Mouse (Mus musculus) splenic B cell, adult 2 months (primary cell): ENCODE data around the gene 1190005I06Rik.

Source experiments
- DNase-seq: peaks from one replicate; pipeline ENCODE4 v3.0.0-alpha.2; 2011; ENCODE audit warnings: low read depth, low spot score
- H3K27me3 ChIP-seq: 2 replicates; pipeline ENCODE4 v1.6.1; 2012; ENCODE audit warnings: mild to moderate bottlenecking, low read length, moderate library complexity, mixed read lengths; ENCODE audit not compliant: control insufficient read depth, poor library complexity, insufficient read depth, severe bottlenecking
- H3K36me3 ChIP-seq: 2 replicates; pipeline ENCODE4 v1.6.1; 2012; ENCODE audit warnings: mild to moderate bottlenecking, low read length, moderate library complexity, mixed read lengths; ENCODE audit not compliant: control insufficient read depth, poor library complexity, insufficient read depth, severe bottlenecking

The 1190005I06Rik gene

GRCm38 (mm10) chr8:120642031-120642662 lies 5.3 kb downstream of the 1190005I06Rik start:
- DNase-seq, result peak; percentile 30
- Histone ChIP-seq H3K36me3 (no peaks in the 10 kb centered on the region), H3K27me3 (no peaks in the 10 kb centered on the region)

- H3K27me3 ChIP-seq, result no peaks in the 10 kb centered on the region
- no peak for DNase-seq
- no peaks in the 10 kb centered on the region for H3K36me3 ChIP-seq
Measured at GRCm38 (mm10) chr8:120641245-120641644, 6.2 kb downstream of the 1190005I06Rik start.

DNA sequence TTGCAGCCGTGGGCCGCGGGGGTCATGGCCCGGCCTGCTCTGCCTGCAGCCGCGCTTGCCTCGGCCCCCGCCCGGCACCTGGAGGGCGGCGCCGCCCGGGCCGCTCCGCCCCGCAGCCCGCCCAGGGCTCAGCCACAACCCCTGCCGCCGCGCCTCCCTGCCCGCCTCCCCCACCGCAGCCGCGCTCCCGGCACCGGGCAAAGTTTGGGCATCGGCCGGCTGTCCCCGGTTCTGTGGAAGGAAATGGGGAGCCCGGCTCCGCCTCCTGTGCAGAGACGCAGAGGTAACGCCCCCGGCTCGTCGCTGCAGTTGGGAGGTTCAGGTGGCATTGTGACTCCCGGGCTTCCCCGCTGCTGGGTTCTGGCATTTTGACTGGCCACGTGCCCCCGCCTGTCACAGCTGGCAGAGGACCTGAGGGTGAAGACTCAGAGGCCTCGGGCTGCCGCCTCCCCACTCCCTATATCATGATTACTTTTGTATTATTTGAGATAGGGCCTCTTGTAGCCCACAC lies 13.0 kb downstream of the 1190005I06Rik start:
- DNase-seq, result peak; percentile 59
- Histone ChIP-seq H3K36me3 (no peaks in the 10 kb centered on the region), H3K27me3 (no peaks in the 10 kb centered on the region)

DNA sequence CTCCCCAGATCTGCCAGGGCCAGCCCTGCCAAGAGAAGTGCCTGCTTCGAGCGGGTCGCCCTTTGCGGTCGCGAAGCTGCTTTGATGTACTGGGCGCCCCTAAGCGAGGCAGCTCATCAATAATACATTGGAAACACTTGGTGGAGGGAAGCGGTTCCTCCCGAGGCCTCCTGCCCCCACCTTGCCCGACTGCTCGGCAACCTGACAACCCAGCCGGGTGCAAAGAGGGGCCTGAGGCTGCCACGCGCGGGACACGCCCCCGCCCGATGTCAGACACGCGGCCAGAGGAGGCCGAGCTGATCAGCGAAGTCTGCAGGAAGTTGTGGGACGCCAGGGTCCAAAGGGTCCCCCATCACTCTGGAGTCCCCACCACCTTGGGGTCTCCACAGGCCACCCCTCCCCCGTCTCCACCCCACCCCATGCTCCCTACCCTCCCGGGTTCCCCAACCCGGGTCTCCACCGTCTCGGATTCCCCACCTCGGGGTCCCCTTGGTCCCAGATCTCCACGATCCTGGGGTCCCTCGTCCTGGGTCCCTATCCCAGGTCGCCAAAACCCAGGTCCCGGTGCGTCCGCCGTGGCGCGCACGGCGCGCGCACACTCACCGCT lies 13.7 kb downstream of the 1190005I06Rik start:
- DNase-seq, result peak; percentile 12
- Histone ChIP-seq H3K27me3 (no peaks in the 10 kb centered on the region), H3K36me3 (no peaks in the 10 kb centered on the region)

DNA sequence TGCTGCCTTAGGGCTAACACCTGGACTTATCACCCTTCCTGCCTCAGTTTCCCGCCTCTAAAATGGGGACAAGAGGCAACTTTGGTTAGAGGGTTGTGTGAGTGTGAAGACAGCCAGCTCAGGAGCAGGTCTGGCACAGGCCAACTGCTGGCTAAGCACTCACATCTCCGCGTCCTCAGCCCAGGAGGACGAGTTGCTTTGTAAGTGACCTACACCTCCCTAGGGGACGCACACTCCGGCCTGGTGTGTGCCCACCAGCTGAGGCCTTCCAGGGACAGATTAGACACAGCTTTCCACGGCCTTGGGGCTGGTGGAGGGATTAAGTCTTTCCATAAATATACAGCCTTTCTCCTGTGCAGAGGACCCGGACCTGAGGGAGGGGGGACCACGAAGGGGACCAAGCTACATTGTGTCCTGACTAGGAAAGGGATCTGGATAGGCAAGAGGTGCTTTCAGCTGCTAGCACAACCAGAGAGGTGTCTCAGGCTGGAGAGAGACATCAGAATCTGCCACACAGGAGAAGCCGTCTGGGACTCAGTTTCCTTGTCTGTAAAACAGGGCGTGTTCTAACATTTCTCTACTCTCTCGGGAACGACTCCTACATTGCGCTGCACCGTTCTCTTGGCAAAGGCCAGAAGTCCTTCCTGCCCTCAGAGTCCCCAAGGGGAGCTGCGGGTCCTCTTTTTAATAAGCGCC lies 14.3 kb downstream of the 1190005I06Rik start:
- no peak for DNase-seq
- Histone ChIP-seq H3K36me3 (no peaks in the 10 kb centered on the region), H3K27me3 (no peaks in the 10 kb centered on the region)

DNA sequence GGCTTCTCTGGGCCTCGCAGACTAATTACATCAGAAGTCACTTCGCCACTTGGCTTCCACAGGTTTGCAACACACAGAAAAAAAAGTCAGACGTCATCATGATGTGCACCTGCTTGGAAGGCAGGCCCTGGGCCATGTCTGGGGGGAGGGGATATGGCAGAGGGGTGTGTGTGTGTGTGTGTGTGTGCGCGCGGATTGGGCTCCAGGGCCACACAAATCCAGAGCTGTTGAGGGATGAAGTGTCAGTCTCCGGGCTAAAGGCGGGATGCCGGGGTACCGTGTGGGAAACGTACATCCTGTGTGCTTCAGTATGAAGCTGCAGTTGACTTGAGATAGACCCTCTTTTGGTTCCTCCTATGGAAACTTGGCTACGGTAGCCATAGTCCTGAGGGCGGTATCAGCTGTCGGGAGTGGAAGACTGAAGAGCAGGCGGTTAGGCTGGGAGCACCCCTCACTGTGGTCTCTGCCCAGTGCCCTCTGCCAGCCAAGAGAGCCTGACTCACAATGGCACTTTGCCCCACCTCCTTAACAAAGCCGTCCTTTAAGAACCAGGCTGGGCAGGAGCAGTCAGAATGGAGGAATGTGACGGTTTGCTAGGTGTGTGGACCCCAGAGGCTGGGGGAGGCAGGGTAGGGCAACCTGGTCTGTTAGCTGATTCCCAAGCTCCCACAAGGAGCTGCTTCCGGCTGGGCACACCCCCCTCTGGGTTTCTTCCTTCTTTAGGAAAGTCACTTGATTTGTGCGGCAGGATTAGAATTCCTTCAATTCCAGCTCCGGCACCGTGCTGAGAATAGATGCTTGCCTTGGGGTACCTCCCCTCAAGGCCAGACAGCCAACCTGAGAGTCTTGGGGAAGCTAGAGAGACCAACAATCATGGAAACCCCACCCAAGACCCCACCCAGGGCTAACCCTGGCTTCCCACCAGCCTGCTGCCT lies 15.7 kb downstream of the 1190005I06Rik start:
- no peak for DNase-seq
- Histone ChIP-seq H3K27me3 (no peaks in the 10 kb centered on the region), H3K36me3 (no peaks in the 10 kb centered on the region)

- Histone ChIP-seq H3K27me3 (no peaks in the 10 kb centered on the region), H3K36me3 (no peaks in the 10 kb centered on the region)
- no peak for DNase-seq
Measured at GRCm38 (mm10) chr8:120630848-120631247, 16.6 kb downstream of the 1190005I06Rik start.

GRCm38 (mm10) chr8:120630031-120630430 lies 17.4 kb downstream of the 1190005I06Rik start:
- H3K36me3 ChIP-seq, result no peaks in the 10 kb centered on the region
- no peaks in the 10 kb centered on the region for H3K27me3 ChIP-seq
- no peak for DNase-seq

- DNase-seq, result no peak
- H3K36me3 ChIP-seq, result no peaks in the 10 kb centered on the region
- H3K27me3 ChIP-seq, result no peaks in the 10 kb centered on the region
Measured at GRCm38 (mm10) chr8:120627298-120627697, 20.1 kb downstream of the 1190005I06Rik start.

DNA sequence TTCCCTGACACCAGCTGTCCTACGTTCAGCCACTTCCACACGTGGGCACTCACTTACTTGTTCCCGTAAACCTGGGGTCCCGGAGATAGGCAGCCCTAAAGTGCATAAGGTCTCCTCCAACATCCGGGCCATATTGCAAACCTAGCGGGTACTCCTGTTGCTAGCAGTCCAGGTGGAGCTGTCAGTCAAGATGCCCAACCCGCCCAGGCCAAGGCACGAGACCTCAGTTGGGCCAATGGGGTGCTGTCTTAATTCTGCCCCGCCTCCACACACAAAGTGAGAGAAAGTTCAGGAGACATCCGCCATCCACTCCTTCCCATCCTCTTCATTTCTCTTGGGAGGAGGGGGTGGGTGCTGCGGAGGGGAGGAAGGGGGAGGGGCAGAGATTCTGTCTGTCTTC lies 21.0 kb downstream of the 1190005I06Rik start:
- Histone ChIP-seq H3K36me3 (no peaks in the 10 kb centered on the region), H3K27me3 (no peaks in the 10 kb centered on the region)
- no peak for DNase-seq

DNA sequence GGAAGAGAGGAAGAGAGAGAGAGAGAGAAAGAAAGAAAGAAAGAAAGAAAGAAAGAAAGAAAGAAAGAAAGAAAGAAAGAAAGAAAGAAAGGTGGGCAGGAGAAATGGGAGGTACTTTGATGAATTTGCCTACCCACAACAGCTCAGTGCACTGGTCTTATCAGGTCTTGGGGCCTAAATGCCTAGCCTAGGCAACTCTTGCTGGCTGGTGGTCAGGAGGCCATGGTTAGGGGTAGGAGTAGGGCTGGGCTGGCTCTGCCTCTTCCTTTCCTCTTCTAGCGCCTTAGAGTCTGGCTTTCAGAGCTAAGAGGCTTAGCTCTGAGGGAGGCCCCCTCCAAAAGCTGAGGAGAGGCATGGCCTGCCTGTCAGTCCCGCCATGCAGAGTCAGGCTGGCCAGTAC lies 23.8 kb downstream of the 1190005I06Rik start:
- no peak for DNase-seq
- no peaks in the 10 kb centered on the region for H3K27me3 ChIP-seq
- H3K36me3 ChIP-seq, result no peaks in the 10 kb centered on the region

GRCm38 (mm10) chr8:120622161-120622560 lies 25.3 kb downstream of the 1190005I06Rik start:
- no peak for DNase-seq
- H3K27me3 ChIP-seq, result no peaks in the 10 kb centered on the region
- no peaks in the 10 kb centered on the region for H3K36me3 ChIP-seq

DNA sequence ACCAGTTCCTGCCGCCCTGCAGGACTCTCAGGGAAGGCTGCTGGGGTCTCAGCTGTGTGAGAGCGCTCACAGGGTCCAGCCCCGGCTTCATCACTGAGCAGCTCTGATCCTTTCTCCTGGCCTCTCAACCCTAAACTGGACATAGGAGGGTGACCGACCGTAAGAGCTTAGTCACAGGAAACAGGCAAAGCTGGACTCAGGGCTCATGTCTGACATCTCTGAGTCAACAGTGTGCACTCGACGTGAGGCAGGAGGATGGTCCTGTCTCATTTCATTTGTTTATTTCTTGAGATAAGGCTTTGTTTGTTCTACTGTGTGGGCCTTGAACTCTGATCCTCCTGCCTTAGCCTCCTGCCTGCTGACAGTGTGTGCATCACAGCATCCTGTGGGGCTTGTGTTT lies 27.0 kb downstream of the 1190005I06Rik start:
- DNase-seq, result no peak
- no peaks in the 10 kb centered on the region for H3K27me3 ChIP-seq
- no peaks in the 10 kb centered on the region for H3K36me3 ChIP-seq
